Mouse (Mus musculus) olfactory bulb, adult 2 months (tissue): ENCODE measurements around the gene Ripor3. TPM values are rescaled to one million over a fixed set of nuclear protein-coding genes. Genes with fewer than 3 reads are reported as not detected.

Source experiments
- H3K27ac ChIP-seq: fragments of 200-500 bp; 2 replicates; pipeline ENCODE4 v1.5.1; 2012; ENCODE audit warnings: low read depth, low read length; ENCODE audit not compliant: insufficient read depth
- H3K4me1 ChIP-seq: fragments of 200-500 bp; 2 replicates; pipeline ENCODE4 v1.6.1; 2012; ENCODE audit warnings: low read length; ENCODE audit not compliant: control insufficient read depth, insufficient read depth
- H3K4me3 ChIP-seq: fragments of 200-500 bp; 2 replicates; pipeline ENCODE4 v1.5.1; 2012; ENCODE audit warnings: mild to moderate bottlenecking, low read depth, low read length, moderate library complexity; ENCODE audit not compliant: insufficient read depth
- CTCF ChIP-seq: fragments of 200-500 bp; IDR thresholded peaks from 2 replicates; pipeline ENCODE4 v1.5.1; 2012; ENCODE audit warnings: low read depth, mild to moderate bottlenecking, low read length, moderate library complexity; ENCODE audit not compliant: insufficient read depth
- POLR2A ChIP-seq: fragments of 200-500 bp; IDR thresholded peaks from 2 replicates; pipeline ENCODE4 v1.6.1; 2012; ENCODE audit warnings: mild to moderate bottlenecking, low read depth, low read length, moderate library complexity; ENCODE audit not compliant: insufficient read depth
- WGBS: fragments of 180-500 bp; shearing (Covaris S2); methylation state at CpG from one replicate; pipeline ENCODE4 v1.1.7; 2018; 5-methylcytosine and 5-hydroxymethylcytosine counted together
- polyA plus RNA-seq: library from polyadenylated mRNA; stranded (reverse); fragments of >200 nt; gene quantifications from 2 replicates; pipeline ENCODE4 v1.2.4, GENCODE M21; 2012; ENCODE audit warnings: low replicate concordance; ENCODE audit not compliant: missing spikeins, insufficient read depth, insufficient read length

Ripor3 gene
- polyA plus RNA-seq, 1 experiment, result not detected

GRCm38 (mm10) chr2:168050000-168050942, 39.9 kb upstream of the Ripor3 start:
- Histone ChIP-seq H3K4me1 (peaks cover 12% of the 10 kb centered on the region), H3K4me3 (peak overlapping the region; percentile 28), H3K27ac (no peak overlapping the region)
- WGBS, result 2% methylated on average over 56 of the region's 56 CpGs
- TF ChIP-seq CTCF (no peak; the same call in 1 of the 2 replicates), POLR2A (no peak)

- H3K4me3 ChIP-seq, result no peak overlapping the region
- TF ChIP-seq POLR2A, result no peak
- TF ChIP-seq CTCF, result no peak
- 19% methylated on average over 16 of the region's 16 CpGs for WGBS
- peaks cover 12% of the 10 kb centered on the region for H3K4me1 ChIP-seq
- no peak overlapping the region for H3K27ac ChIP-seq
Measured at GRCm38 (mm10) chr2:168049002-168049635, 38.7 kb upstream of the Ripor3 start.

GRCm38 (mm10) chr2:168046467-168046866, 36.0 kb upstream of the Ripor3 start:
- peaks cover 12% of the 10 kb centered on the region for H3K4me1 ChIP-seq
- no peak for TF ChIP-seq CTCF
- TF ChIP-seq POLR2A, result no peak
- no peak overlapping the region for H3K27ac ChIP-seq
- 75% methylated on average over 4 of the region's 4 CpGs for WGBS
- no peak overlapping the region for H3K4me3 ChIP-seq

- no peak overlapping the region for H3K4me3 ChIP-seq
- WGBS, result 59% methylated on average over 5 of the region's 5 CpGs
- H3K4me1 ChIP-seq, result peaks cover 12% of the 10 kb centered on the region
- H3K27ac ChIP-seq, result no peak overlapping the region
- no peak for TF ChIP-seq POLR2A
- no peak for TF ChIP-seq CTCF
Measured at GRCm38 (mm10) chr2:168045771-168046170, 35.4 kb upstream of the Ripor3 start.

- peaks cover 9% of the 10 kb centered on the region for H3K4me1 ChIP-seq
- H3K4me3 ChIP-seq, result no peak overlapping the region
- WGBS, result 76% methylated on average over 13 of the region's 13 CpGs
- H3K27ac ChIP-seq, result no peak overlapping the region
- TF ChIP-seq CTCF (no peak), POLR2A (no peak)
Measured at GRCm38 (mm10) chr2:168045357-168045756, 34.9 kb upstream of the Ripor3 start.

GRCm38 (mm10) chr2:168044681-168045287, 34.4 kb upstream of the Ripor3 start:
- TF ChIP-seq CTCF (no peak), POLR2A (no peak)
- Histone ChIP-seq H3K27ac (no peak overlapping the region), H3K4me1 (peaks cover 4% of the 10 kb centered on the region; the same call in 1 of the 2 replicates), H3K4me3 (no peak overlapping the region)
- WGBS, result 88% methylated on average over 10 of the region's 10 CpGs

GRCm38 (mm10) chr2:168042019-168042418, 31.6 kb upstream of the Ripor3 start:
- 63% methylated on average over 6 of the region's 6 CpGs for WGBS
- Histone ChIP-seq H3K4me1 (no peaks in the 10 kb centered on the region), H3K27ac (no peak overlapping the region), H3K4me3 (no peak overlapping the region)
- no peak for TF ChIP-seq POLR2A
- TF ChIP-seq CTCF, result no peak

- WGBS, result 70% methylated on average over 3 of the region's 3 CpGs
- Histone ChIP-seq H3K4me1 (no peaks in the 10 kb centered on the region), H3K4me3 (no peak overlapping the region), H3K27ac (no peak overlapping the region)
- TF ChIP-seq POLR2A (no peak), CTCF (no peak)
Measured at GRCm38 (mm10) chr2:168040751-168041150, 30.3 kb upstream of the Ripor3 start.
